8 mouse cellular contexts compared by ENCODE assay signal in the genomic region with DNA sequence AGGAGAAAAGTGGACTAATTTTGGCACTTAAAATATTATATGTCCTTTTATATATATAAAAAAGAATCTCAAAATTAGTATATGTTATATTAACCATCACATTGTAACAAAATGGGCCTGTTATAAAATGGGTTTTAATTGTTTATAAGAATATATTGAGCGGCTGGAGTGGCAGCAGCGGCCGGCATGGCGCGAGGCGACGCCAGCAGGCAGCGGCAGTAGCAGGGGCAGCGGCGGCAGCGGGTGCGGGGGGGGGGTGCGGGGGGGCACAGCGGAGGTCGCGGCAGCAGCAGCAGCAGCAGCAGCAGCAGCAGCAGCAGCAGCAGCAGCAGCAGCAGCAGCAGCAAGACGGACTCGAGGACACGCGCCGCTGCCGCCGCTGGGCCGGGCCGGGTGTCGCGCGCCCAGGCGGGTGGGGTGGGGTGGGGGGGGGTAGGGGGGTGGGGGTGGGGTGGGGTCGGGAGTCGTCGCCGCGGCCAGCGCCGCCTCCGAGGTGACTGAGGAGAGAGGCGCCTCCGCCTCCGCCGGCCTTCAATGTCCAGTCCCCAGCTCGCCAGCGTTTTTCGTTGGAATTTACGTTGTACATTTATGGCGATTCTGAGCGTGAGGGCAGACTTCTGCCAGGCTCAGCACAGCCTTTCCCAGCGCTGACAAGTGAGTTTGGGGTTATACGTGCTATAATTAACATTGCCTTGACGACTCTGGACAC. TPM values are rescaled to one million over a fixed set of nuclear protein-coding genes. Genes with fewer than 3 reads are reported as not detected.
DNase-seq lines count a peak whose midpoint lies in the region; ATAC-seq and TF ChIP-seq lines count a peak whose summit lies in the region.

No protein-coding gene starts in this region.

- no peaks in the 10 kb centered on the region for H3K4me1 ChIP-seq in embryonic fibroblast, embryonic 13.5 days (ENCODE audit: control insufficient read depth, insufficient read depth, low read length)
- no peaks in the 10 kb centered on the region for H3K4me1 ChIP-seq in kidney, embryonic 16.5 days (ENCODE audit: insufficient read depth, low read length)
- H3K4me1 ChIP-seq in midbrain, postnatal 0 days (ENCODE audit: insufficient read depth, low read length) = no peaks in the 10 kb centered on the region

- H3K4me3 ChIP-seq in gastrocnemius, adult 2 months = peak overlapping the region; percentile 65
- peak overlapping the region; percentile 21 for H3K4me3 ChIP-seq in embryonic fibroblast, embryonic 13.5 days (ENCODE audit: insufficient read depth, low read length)
- H3K4me3 ChIP-seq in kidney, embryonic 16.5 days (ENCODE audit: low read length) = peak overlapping the region; percentile 50
- peak overlapping the region; percentile 45 for H3K4me3 ChIP-seq in midbrain, postnatal 0 days (ENCODE audit: low read depth, low read length)

- no peak for TF ChIP-seq POLR2A in embryonic fibroblast, embryonic 13.5 days (IDR thresholded peaks at IDR 0.05; ENCODE audit: low read depth, low read length)

- no peak overlapping the region for H3K27ac ChIP-seq in gastrocnemius, adult 2 months
- H3K27ac ChIP-seq in embryonic fibroblast, embryonic 13.5 days (ENCODE audit: insufficient read depth, low read length) = no peak overlapping the region
- H3K27ac ChIP-seq in kidney, embryonic 16.5 days (ENCODE audit: low read length) = no peak overlapping the region
- no peak overlapping the region for H3K27ac ChIP-seq in midbrain, postnatal 0 days (ENCODE audit: low read depth, low read length)

- ATAC-seq in kidney, embryonic 16.5 days (ENCODE audit: low FRiP score, low TSS enrichment) = peak; percentile 65; the same call in 1 of the 2 replicates
- ATAC-seq in midbrain, postnatal 0 days (ENCODE audit: low FRiP score) = peak; percentile 67; the same call in 1 of the 2 replicates

- peak; percentile 27 for DNase-seq in gastrocnemius, adult 2 months
- no peak for DNase-seq in gastrocnemius, adult 8-10 months (ENCODE audit: low spot score in 2 of 2)
- DNase-seq in ES-CJ7 (ENCODE audit: low read depth, low spot score) = peak; percentile 7
- peak; percentile 37 for DNase-seq in midbrain, postnatal 0 days (ENCODE audit: low spot score)
- no peak for DNase-seq in gastrocnemius, adult 18-20 months (ENCODE audit: low spot score)
- DNase-seq in ovary, adult 18-20 months (ENCODE audit: low spot score) = no peak

- intact Hi-C loops in gastrocnemius, adult 2 months (cut with DNase I) = no loop called here

- H3K4me2 ChIP-seq in kidney, embryonic 16.5 days (replicated peaks; ENCODE audit: low read depth, low read length) = peak overlapping the region; percentile 79
- peak overlapping the region; percentile 73 for H3K4me2 ChIP-seq in midbrain, postnatal 0 days (ENCODE audit: low read depth, low read length, poor library complexity, severe bottlenecking)

- H3K9me3 ChIP-seq in kidney, embryonic 16.5 days (ENCODE audit: low read length) = no peaks in the 10 kb centered on the region
- no peaks in the 10 kb centered on the region for H3K9me3 ChIP-seq in midbrain, postnatal 0 days (ENCODE audit: low read length)

- no peak for TF ChIP-seq CTCF in gastrocnemius, adult 2 months (IDR thresholded peaks at IDR 0.05)
- TF ChIP-seq CTCF in embryonic fibroblast, embryonic 13.5 days (IDR thresholded peaks at IDR 0.05; ENCODE audit: borderline replicate concordance, insufficient read depth, low read length) = no peak
- no peak for TF ChIP-seq CTCF in midbrain, postnatal 0 days (IDR thresholded peaks at IDR 0.05)

- peak overlapping the region; percentile 46; the same call in 1 of the 2 replicates for H3K9ac ChIP-seq in kidney, embryonic 16.5 days (replicated peaks; ENCODE audit: low read length)
- peak overlapping the region; percentile 56 for H3K9ac ChIP-seq in midbrain, postnatal 0 days (replicated peaks; ENCODE audit: low read length, poor library complexity, severe bottlenecking)

- peaks cover 16% of the 10 kb centered on the region for H3K27me3 ChIP-seq in kidney, embryonic 16.5 days (ENCODE audit: insufficient read depth, low read length)
- no peaks in the 10 kb centered on the region for H3K27me3 ChIP-seq in midbrain, postnatal 0 days (ENCODE audit: insufficient read depth, low read length)

- H3K36me3 ChIP-seq in kidney, embryonic 16.5 days (ENCODE audit: insufficient read depth, low read length) = no peaks in the 10 kb centered on the region
- no peaks in the 10 kb centered on the region for H3K36me3 ChIP-seq in midbrain, postnatal 0 days (ENCODE audit: insufficient read depth, low read length)

- WGBS in kidney, embryonic 16.5 days = under 1% methylated on average over 44 of the region's 50 CpGs
- 1% methylated on average over 30 of the region's 50 CpGs for WGBS in midbrain, postnatal 0 days

RNA-seq across cellular contexts. Expression of gene 4931423N10Rik, which starts 26.9 kb away (rescaled TPM):
- total RNA-seq in gastrocnemius, adult 2 months (2021) = not detected
- total RNA-seq in gastrocnemius, adult 8-10 months (2022) = under 1 TPM in 1 of 4 experiments, not detected in 3; 0.22 TPM
- not detected in 2 replicates for polyA plus RNA-seq in embryonic fibroblast, embryonic 13.5 days (2011; ENCODE audit: insufficient read length, low read depth, missing spikeins)
- not detected in 2 replicates for polyA plus RNA-seq in kidney, embryonic 16.5 days (2015; fragmentation: Nextera tagmentation; extraction: Ambion mirVana)
- total RNA-seq in midbrain, postnatal 0 days (2014; rRNA removed) = 0.14 and 0.16 TPM in 2 replicates
- polyA plus RNA-seq in midbrain, postnatal 0 days (2015; fragmentation: Nextera tagmentation; extraction: Ambion mirVana) = 0.23 and 0.35 TPM in 2 replicates
- not detected for total RNA-seq in gastrocnemius, adult 18-20 months (2021)

Comparison
In these comparisons a context has a peak if more than half of its experiments do, and no peak if none do; other contexts are left out.
1. DNase-seq: peak in gastrocnemius, adult 2 months (single experiment), ES-CJ7 (single experiment) and midbrain, postnatal 0 days (single experiment); none in gastrocnemius, adult 8-10 months (0 of 2), gastrocnemius, adult 18-20 months (single experiment) and ovary, adult 18-20 months (single experiment).
2. Peak in every context shown above with its lines, with median percentiles within 50 percentile points of each other: H3K4me3 ChIP-seq.